Mouse (Mus musculus) cerebellum, adult 2 months (tissue): ENCODE data around the gene Ppp5c.

ENCODE experiments used
- CTCF ChIP-seq: fragments of 200-500 bp; IDR thresholded peaks from 2 replicates; pipeline ENCODE4 v1.5.1; 2011; ENCODE audit warnings: low read depth, mild to moderate bottlenecking, control low read depth, low read length, moderate library complexity, borderline replicate concordance; ENCODE audit not compliant: insufficient read depth
- POLR2A ChIP-seq: fragments of 200-500 bp; IDR thresholded peaks from 2 replicates; pipeline ENCODE4 v1.6.1; 2011; ENCODE audit warnings: low read length, control low read depth, borderline replicate concordance; ENCODE audit not compliant: insufficient read depth

- no peak for TF ChIP-seq CTCF
- no peak for TF ChIP-seq POLR2A
Observed at GRCm38 (mm10) chr7:17055287-17055946, 27.7 kb upstream of the Ppp5c start.
